Mouse (Mus musculus) brain, embryonic 14.5 days (tissue): ENCODE measurements around the gene Pawr. TPM values are rescaled to one million over a fixed set of nuclear protein-coding genes. Genes with fewer than 3 reads are reported as not detected.

Experiments used
- DNase-seq: peaks from one replicate; pipeline ENCODE4 v3.0.0-alpha.2; 2011; ENCODE audit warnings: low read depth
- CTCF ChIP-seq: fragments of 200-500 bp; IDR thresholded peaks from 2 replicates; pipeline ENCODE4 v1.5.1; 2012; ENCODE audit warnings: inconsistent platforms, mild to moderate bottlenecking, moderate library complexity, borderline replicate concordance; ENCODE audit not compliant: insufficient read depth, insufficient read length; ENCODE audit errors: extremely low read depth
- POLR2A ChIP-seq: fragments of 200-500 bp; IDR thresholded peaks from 2 replicates; pipeline ENCODE4 v1.6.1; 2012; ENCODE audit warnings: mild to moderate bottlenecking, inconsistent platforms, borderline replicate concordance; ENCODE audit not compliant: poor library complexity, insufficient read depth, insufficient read length, severe bottlenecking; ENCODE audit errors: extremely low read depth
- polyA plus RNA-seq: library from polyadenylated mRNA; depleted of rRNA; stranded (reverse); fragments of >200 nt; gene quantifications from 2 replicates; pipeline ENCODE4 v1.2.3, GENCODE M21; 2012; rRNA removed

Gene Pawr
- 3.8 and 4.7 TPM in 2 replicates for polyA plus RNA-seq

- TF ChIP-seq CTCF, result no peak
- 0 out of 2 replicates have a peak, but pooled peaks have one; percentile 36 for TF ChIP-seq POLR2A
- peak; percentile 85 for DNase-seq
Measured at GRCm38 (mm10) chr10:108331784-108332561, at the start of gene Pawr. Gene Pawr, plus strand, starts transcription at chr10:108332121.

GRCm38 (mm10) chr10:108282351-108282750 lies 49.6 kb upstream of the Pawr start:
- no peak for DNase-seq
- no peak for TF ChIP-seq CTCF
- TF ChIP-seq POLR2A, result no peak

GRCm38 (mm10) chr10:108283418-108283817 lies 48.5 kb upstream of the Pawr start:
- no peak for DNase-seq

GRCm38 (mm10) chr10:108283837-108284236 lies 48.1 kb upstream of the Pawr start:
- no peak for DNase-seq
- TF ChIP-seq CTCF (no peak), POLR2A (no peak)

More at GRCm38 (mm10) chr10:108283418-108283817, 48.5 kb upstream of the Pawr start:
- TF ChIP-seq POLR2A, result no peak
- no peak for TF ChIP-seq CTCF

- TF ChIP-seq CTCF, result no peak
- no peak for TF ChIP-seq POLR2A
- no peak for DNase-seq
Measured at GRCm38 (mm10) chr10:108284445-108284844, 47.5 kb upstream of the Pawr start.

GRCm38 (mm10) chr10:108284977-108285376 lies 46.9 kb upstream of the Pawr start:
- peak; percentile 54 for DNase-seq
- TF ChIP-seq POLR2A, result no peak
- no peak for TF ChIP-seq CTCF

GRCm38 (mm10) chr10:108286658-108287437 lies 45.1 kb upstream of the Pawr start:
- DNase-seq, result no peak
- no peak for TF ChIP-seq CTCF
- TF ChIP-seq POLR2A, result no peak

- DNase-seq, result no peak
- no peak for TF ChIP-seq CTCF
- TF ChIP-seq POLR2A, result no peak
Measured at GRCm38 (mm10) chr10:108287438-108287801, 44.5 kb upstream of the Pawr start.

GRCm38 (mm10) chr10:108290046-108290445 lies 41.9 kb upstream of the Pawr start:
- DNase-seq, result no peak
- TF ChIP-seq POLR2A, result no peak
- no peak for TF ChIP-seq CTCF

- DNase-seq, result no peak
- TF ChIP-seq POLR2A (no peak), CTCF (no peak)
Measured at GRCm38 (mm10) chr10:108291688-108292471, 40.0 kb upstream of the Pawr start.

GRCm38 (mm10) chr10:108292651-108293050 lies 39.3 kb upstream of the Pawr start:
- TF ChIP-seq POLR2A (no peak), CTCF (no peak)
- DNase-seq, result no peak
